Mouse (Mus musculus): Measurements from ENCODE around the gene Zfp592. TPM values are rescaled to one million over a fixed set of nuclear protein-coding genes. Genes with fewer than 3 reads are reported as not detected.

Gene Zfp592
- 10 to 100 TPM; 47.9 to 60.4 TPM for total RNA-seq (2023)

GRCm38 (mm10) chr7:80992980-80993833 is at the start of gene Zfp592:
TSS of gene Zfp592 (plus strand) at chr7:80993681.

GRCm38 (mm10) chr7:80947445-80948350 is 45.8 kb upstream of the Zfp592 start, which contains the start of gene Sec11a:
TSS of gene Sec11a (minus strand) at chr7:80947780.

GRCm38 (mm10) chr7:81057471-81057870 is 64.0 kb downstream of the Zfp592 start, which contains the start of gene Alpk3:
TSS of gene Alpk3 (plus strand) at chr7:81057600.

Other genes starting within 250 kb of the Zfp592 start
- 100 to 1,000 TPM; 543 to 665 TPM for gene Iqgap1, start 167.7 kb upstream of the Zfp592 start, total RNA-seq (2023)
- gene Zscan2, start 132.8 kb upstream of the Zfp592 start, total RNA-seq (2023) = 1 to 10 TPM; 3.2 to 3.7 TPM
- gene Wdr73, start 92.4 kb upstream of the Zfp592 start, total RNA-seq (2023) = 1 to 10 TPM; 6.9 to 7.1 TPM
- gene Nmb, start 88.6 kb upstream of the Zfp592 start, total RNA-seq (2023) = 1 to 10 TPM; 4.1 to 4.6 TPM
- 10 to 100 TPM; 56.7 to 59.3 TPM for gene Sec11a, start 45.9 kb upstream of the Zfp592 start, total RNA-seq (2023)
- gene Alpk3, start 63.9 kb downstream of the Zfp592 start, total RNA-seq (2023) = under 1 TPM; 0.11 to 0.26 TPM
- not detected for gene Slc28a1, start 121.1 kb downstream of the Zfp592 start, total RNA-seq (2023)
- 10 to 100 TPM; 16.4 to 19.7 TPM for gene Pde8a, start 219.9 kb downstream of the Zfp592 start, total RNA-seq (2023)

Data from neutrophil, adult 83 days (primary cell).